Mouse (Mus musculus) E14TG2a.4 (cell line): ENCODE results near the gene Atg13.

Experiments
- CTCF ChIP-seq: conservative IDR thresholded peaks from 2 replicates; pipeline ENCODE4 v1.5.1; 2014; ENCODE audit warnings: low read length
- NANOG ChIP-seq: IDR thresholded peaks from 2 replicates; pipeline ENCODE4 v1.6.1; 2014; ENCODE audit warnings: borderline replicate concordance, low read length, mixed read lengths

- TF ChIP-seq CTCF = no peak
- TF ChIP-seq NANOG = no peak
Measured at GRCm38 (mm10) chr2:91669326-91669725, 41.0 kb downstream of the Atg13 start.
